Mouse (Mus musculus) myocyte (in vitro differentiated cells): ENCODE data around the gene Slc12a7.

Experiments
- E2F4 ChIP-seq: IDR thresholded peaks from one replicate; pipeline ENCODE4 v1.6.1; 2011; ENCODE audit warnings: mild to moderate bottlenecking, control low read depth, moderate library complexity; ENCODE audit not compliant: insufficient read depth
- MYOD1 ChIP-seq, 3 experiments: IDR thresholded peaks; one replicate each; pipeline ENCODE4 v1.6.1; 2011; ENCODE audit warnings: control low read depth in 2 of 3, low read depth in 2 of 3, mild to moderate bottlenecking in 2 of 3, moderate library complexity in 1 of 3; ENCODE audit not compliant: insufficient read length in 2 of 3, control insufficient read depth in 1 of 3
- MYOG ChIP-seq, 3 experiments: IDR thresholded peaks; one replicate each; pipeline ENCODE4 v1.6.1; 2011; ENCODE audit warnings: control low read depth in 2 of 3, low read depth in 2 of 3, mild to moderate bottlenecking in 2 of 3; ENCODE audit not compliant: insufficient read length in 2 of 3, control insufficient read depth in 1 of 3, insufficient read depth in 1 of 3
- POLR2A ChIP-seq: IDR thresholded peaks from one replicate; pipeline ENCODE4 v1.6.1; 2011; ENCODE audit warnings: low read depth, mild to moderate bottlenecking, control low read depth, moderate library complexity; ENCODE audit not compliant: insufficient read length
- POLR2AphosphoS2 ChIP-seq: IDR thresholded peaks from one replicate; pipeline ENCODE4 v1.6.1; 2011; ENCODE audit warnings: low read depth, control low read depth; ENCODE audit not compliant: insufficient read length

- TF ChIP-seq POLR2A: no peak
- no peak for TF ChIP-seq MYOD1 (IDR thresholded peaks at IDR 0.05; ENCODE audit: control insufficient read depth in 1 of 3, insufficient read length in 2 of 3, low read depth in 2 of 3)
- TF ChIP-seq POLR2AphosphoS2: no peak
- no peak for TF ChIP-seq MYOG (IDR thresholded peaks at IDR 0.05; ENCODE audit: control insufficient read depth in 1 of 3, insufficient read depth in 1 of 3, insufficient read length in 2 of 3, low read depth in 2 of 3)
- no peak for TF ChIP-seq E2F4
These were observed 39.8 kb downstream of the Slc12a7 start for GRCm38 (mm10) chr13:73772655-73773054.
